Comparison of ENCODE assay signal across 20 mouse cellular contexts in genomic region chr2:71347732-71348490, GRCm38 (mm10). TPM values are rescaled to one million over a fixed set of nuclear protein-coding genes. Genes with fewer than 3 reads are reported as not detected.
A peak's percentile ranks its signal among the peaks of the same experiment; 100 is the strongest.
DNase-seq lines count a peak whose midpoint lies in the region; ATAC-seq lines count a peak whose summit lies in the region.
"Had no signal": no experiment of that assay in that cellular context is flagged by ENCODE, and none has a peak within 500 bp of the region (broad histone marks: within the 10 kb centered on the region; RNA-seq: fewer than 3 reads in every experiment).

No protein-coding gene starts in this region.

- DNase-seq in ovary, adult 18-20 months (ENCODE audit: low spot score), result peak; percentile 47
- DNase-seq in ovary, postnatal 36 days (ENCODE audit: low spot score), result no peak
- DNase-seq in ES-CJ7 (ENCODE audit: low read depth, low spot score) (peak; percentile 90), ZHBTc4 (ENCODE audit: low read depth, low spot score) (peak; percentile 91)
- DNase-seq in embryo, embryonic 11 days, result no peak
- DNase-seq: adrenal gland, adult 2 months; adrenal gland, postnatal 14 days; cerebellum, adult 11 months; cerebellum, adult 2 months; cerebellum, adult 9-11 months; cerebellum, postnatal 25 days; gastrocnemius, postnatal 25 days; heart, postnatal 10 days; heart, postnatal 36 days; kidney, adult 11 months had no signal

- ATAC-seq in monocyte, adult 5-6 weeks (replicated peaks; ENCODE audit: insufficient number of reproducible peaks, low FRiP score, low TSS enrichment, poor library complexity, severe bottlenecking), result no peak
- ATAC-seq: CD4-positive, CD25-positive, alpha-beta regulatory T cell, adult 4 months; forebrain, embryonic 16.5 days; hindbrain, embryonic 16.5 days; intestine, embryonic 15.5 days had no signal

RNA-seq across cellular contexts. Expression of gene Slc25a12, which starts 19.6 kb away (rescaled TPM):
- total RNA-seq in monocyte, adult 5-6 weeks (2017), result 29.7 to 68.1 TPM (median 37.1 TPM) in 3 replicates

RNA-seq across cellular contexts. Expression of gene Hat1, which starts 40.8 kb away (rescaled TPM):
- 67.0 to 78.5 TPM (median 73.6 TPM) in 3 replicates for total RNA-seq in monocyte, adult 5-6 weeks (2017)

Comparison
In these comparisons a context has a peak if more than half of its experiments do, and no peak if none do; other contexts are left out.
1. DNase-seq: peak in ovary, adult 18-20 months (single experiment), ES-CJ7 (single experiment) and ZHBTc4 (single experiment); none in ovary, postnatal 36 days (single experiment) and embryo, embryonic 11 days (single experiment).